Mouse (Mus musculus): ENCODE data around the gene Nup37. TPM values are rescaled to one million over a fixed set of nuclear protein-coding genes. Genes with fewer than 3 reads are reported as not detected.

The Nup37 gene
- polyA plus RNA-seq, 1 experiment: 8.2 TPM

GRCm38 (mm10) chr10:88225421-88225820 is 78.6 kb downstream of the Nup37 start:
- no peak for DNase-seq (ENCODE audit: extremely low spot score in 1 of 2, low spot score in 1 of 2)

GRCm38 (mm10) chr10:88227962-88228361 is 81.2 kb downstream of the Nup37 start:
- DNase-seq (ENCODE audit: extremely low spot score in 1 of 2, low spot score in 1 of 2): no peak

Other genes starting within 250 kb of the Nup37 start
- 0.25 and 0.70 TPM in 2 replicates for gene Pmch, start 55.9 kb upstream of the Nup37 start, polyA plus RNA-seq (2012; rRNA removed)
- 0.20 and 0.34 TPM in 2 replicates for gene Parpbp, start 51 bp upstream of the Nup37 start, polyA plus RNA-seq (2012; rRNA removed)
- gene Washc3, start 54.1 kb downstream of the Nup37 start, polyA plus RNA-seq (2012; rRNA removed): 21.4 and 23.1 TPM in 2 replicates
- 1.4 and 1.7 TPM in 2 replicates for gene Dram1, start 232.1 kb downstream of the Nup37 start, polyA plus RNA-seq (2012; rRNA removed)
- gene Gnptab, start 232.1 kb downstream of the Nup37 start, polyA plus RNA-seq (2012; rRNA removed): 34.6 and 36.8 TPM in 2 replicates